Mouse (Mus musculus) midbrain, embryonic 10.5 days (tissue): ENCODE measurements at regions not wholly inside any gene's neighbourhood (a gene's known extent, or its start where the extent isn't known, plus 50 kb on each side); places are given as distances from the start of the nearest gene placed in this dataset.
"Not testable (repeated sequence)": the region's sequence is repeated elsewhere in the genome, so short reads cannot be mapped to it uniquely, and the experiment has no call there.

Source experiments
- DNase-seq: peaks from one replicate; pipeline ENCODE4 v3.0.0-alpha.2; 2017; ENCODE audit warnings: low spot score
- H3K27ac ChIP-seq: fragments of 300-500 bp; sonication (generic); replicated peaks from 2 replicates; pipeline ENCODE4 v1.5.1; 2016; ENCODE audit warnings: mild to moderate bottlenecking
- H3K27me3 ChIP-seq: fragments of 300-500 bp; sonication (generic); 2 replicates; pipeline ENCODE4 v1.6.1; 2016; ENCODE audit warnings: low read depth, mild to moderate bottlenecking; ENCODE audit not compliant: poor library complexity, severe bottlenecking
- H3K36me3 ChIP-seq: fragments of 300-500 bp; sonication (generic); 2 replicates; pipeline ENCODE4 v1.6.1; 2016; ENCODE audit warnings: mild to moderate bottlenecking, moderate library complexity
- H3K4me1 ChIP-seq: fragments of 300-500 bp; sonication (generic); 2 replicates; pipeline ENCODE4 v1.6.1; 2016
- H3K4me3 ChIP-seq: fragments of 300-500 bp; sonication (generic); 2 replicates; pipeline ENCODE4 v1.5.1; 2016; ENCODE audit warnings: mild to moderate bottlenecking, moderate library complexity
- H3K9me3 ChIP-seq: fragments of 300-500 bp; sonication (generic); replicated peaks from 2 replicates; pipeline ENCODE4 v1.6.1; 2016; ENCODE audit warnings: mild to moderate bottlenecking
- WGBS: fragments of 180-500 bp; shearing (Covaris S2); methylation state at CpG from one replicate; pipeline ENCODE4 v1.1.7; 2016; 5-methylcytosine and 5-hydroxymethylcytosine counted together

GRCm38 (mm10) chr17:13474310-13475094 lies 120.1 kb downstream of the Tcp10c start:
- WGBS = 84% methylated on average over 14 of the region's 14 CpGs
- Histone ChIP-seq H3K36me3 (no peaks in the 10 kb centered on the region), H3K27ac (no peak overlapping the region), H3K9me3 (no peaks in the 10 kb centered on the region), H3K27me3 (no peaks in the 10 kb centered on the region), H3K4me3 (no peak overlapping the region), H3K4me1 (peaks cover 14% of the 10 kb centered on the region)
- DNase-seq = no peak

DNA sequence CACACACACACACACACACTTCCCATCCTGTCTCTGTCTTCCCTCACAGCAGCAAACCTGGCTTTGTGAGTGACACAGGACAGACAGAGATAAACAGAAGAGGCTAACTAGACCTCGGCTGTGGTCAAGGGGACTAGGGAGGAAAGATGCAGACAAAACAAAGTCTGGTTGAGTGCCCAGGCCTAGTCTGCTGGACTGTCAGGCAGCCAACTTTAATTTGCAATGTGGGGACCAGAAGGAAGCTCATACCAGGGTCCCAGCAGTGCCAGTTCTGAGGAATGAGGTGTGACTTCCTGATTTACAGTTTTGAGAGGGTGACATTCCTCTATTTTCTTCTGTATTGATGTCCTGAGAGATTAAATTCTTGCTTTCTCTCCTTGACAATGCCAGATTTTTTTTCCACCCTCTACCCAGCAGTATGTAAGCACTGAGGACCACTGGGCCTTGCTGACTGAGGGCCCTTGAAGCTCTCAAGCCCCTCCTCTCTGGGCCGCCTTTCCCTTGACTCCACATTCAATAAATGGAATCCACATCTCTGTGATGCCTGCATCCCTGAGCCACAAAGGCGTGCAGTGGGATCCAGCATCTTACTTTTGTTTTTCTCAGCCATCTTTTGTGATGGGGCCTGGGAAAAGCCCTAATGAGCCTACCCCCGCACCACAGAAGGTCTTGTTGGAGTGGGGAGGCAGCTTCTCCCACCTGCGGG lies 124.6 kb downstream of the Tcp10c start:
- H3K27me3 ChIP-seq = no peaks in the 10 kb centered on the region
- H3K4me3 ChIP-seq = no peak overlapping the region
- H3K27ac ChIP-seq = peak overlapping the region; percentile 74
- no peaks in the 10 kb centered on the region for H3K9me3 ChIP-seq
- peaks cover 15% of the 10 kb centered on the region for H3K4me1 ChIP-seq
- no peaks in the 10 kb centered on the region for H3K36me3 ChIP-seq
- DNase-seq = peak; percentile 42
- 24% methylated on average over 5 of the region's 5 CpGs for WGBS

DNA sequence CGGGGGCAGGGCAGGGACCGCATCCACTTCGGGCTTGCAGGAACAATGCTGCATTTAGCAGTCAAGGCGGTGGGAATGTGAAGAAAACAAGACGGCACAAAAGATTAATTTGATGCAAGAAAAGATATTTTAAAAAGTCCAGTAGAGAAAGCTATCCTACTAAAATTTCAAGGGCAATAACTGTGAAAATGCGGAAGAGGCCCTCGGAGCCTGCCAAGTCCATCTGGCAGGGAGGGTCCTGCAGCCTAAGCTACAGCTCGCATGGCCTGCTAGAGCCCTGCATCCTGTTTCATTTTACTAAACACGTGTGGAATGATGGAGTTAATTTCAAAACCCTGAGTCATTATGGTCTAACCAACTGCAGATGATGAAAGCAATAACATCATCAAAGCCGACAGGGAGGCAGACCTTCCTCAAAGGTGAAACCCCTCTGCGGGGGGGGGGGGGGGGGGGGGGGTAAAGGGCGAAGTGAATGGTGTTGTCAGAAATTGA lies 125.2 kb downstream of the Tcp10c start:
- H3K4me1 ChIP-seq = peaks cover 15% of the 10 kb centered on the region
- 29% methylated on average over 11 of the region's 12 CpGs for WGBS
- H3K9me3 ChIP-seq = no peaks in the 10 kb centered on the region
- H3K36me3 ChIP-seq = no peaks in the 10 kb centered on the region
- H3K4me3 ChIP-seq = no peak overlapping the region
- no peaks in the 10 kb centered on the region for H3K27me3 ChIP-seq
- peak; percentile 21 for DNase-seq
- peak overlapping the region; percentile 74 for H3K27ac ChIP-seq

DNA sequence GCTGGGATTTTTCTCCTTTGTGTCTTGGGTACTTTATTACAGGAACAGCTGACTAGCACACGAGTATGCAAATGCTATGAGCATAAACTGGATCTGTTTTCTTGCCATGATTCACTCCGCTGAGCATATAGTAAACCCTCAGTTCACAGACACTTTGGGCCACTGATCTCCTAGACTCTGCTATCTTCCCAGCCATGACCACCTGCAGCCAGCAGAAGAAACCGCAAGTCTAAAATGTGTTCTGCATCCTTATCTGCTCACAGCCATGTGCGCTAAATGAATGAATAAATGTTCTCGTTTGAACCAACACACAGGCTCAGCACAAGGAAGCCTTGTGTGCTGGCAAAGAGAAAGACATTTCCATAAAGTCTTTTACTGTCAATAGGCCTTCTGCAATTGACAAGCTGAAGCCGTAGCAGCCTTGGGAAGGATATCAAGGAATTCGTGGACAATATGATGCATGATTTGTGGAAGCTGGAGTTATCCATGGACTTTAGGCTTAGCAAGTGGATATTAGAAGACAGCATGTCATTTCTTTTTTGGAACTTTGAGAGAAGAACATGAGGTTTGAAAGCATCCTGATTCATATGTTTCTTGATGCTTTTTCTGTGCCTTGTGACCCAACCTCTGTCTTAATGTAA lies 127.2 kb downstream of the Tcp10c start:
- H3K4me3 ChIP-seq = no peak overlapping the region
- H3K9me3 ChIP-seq = no peaks in the 10 kb centered on the region
- H3K27me3 ChIP-seq = no peaks in the 10 kb centered on the region
- 90% methylated on average over 7 of the region's 7 CpGs for WGBS
- no peak for DNase-seq
- no peak overlapping the region; the same call in 1 of the 2 replicates for H3K27ac ChIP-seq
- H3K36me3 ChIP-seq = no peaks in the 10 kb centered on the region
- peaks cover 15% of the 10 kb centered on the region for H3K4me1 ChIP-seq

GRCm38 (mm10) chr17:13482136-13482535 lies 127.8 kb downstream of the Tcp10c start:
- no peak for DNase-seq
- no peaks in the 10 kb centered on the region for H3K27me3 ChIP-seq
- no peaks in the 10 kb centered on the region for H3K36me3 ChIP-seq
- H3K4me3 ChIP-seq = no peak overlapping the region
- 91% methylated on average over 3 of the region's 3 CpGs for WGBS
- no peak overlapping the region for H3K27ac ChIP-seq
- H3K4me1 ChIP-seq = peaks cover 15% of the 10 kb centered on the region
- H3K9me3 ChIP-seq = no peaks in the 10 kb centered on the region

DNA sequence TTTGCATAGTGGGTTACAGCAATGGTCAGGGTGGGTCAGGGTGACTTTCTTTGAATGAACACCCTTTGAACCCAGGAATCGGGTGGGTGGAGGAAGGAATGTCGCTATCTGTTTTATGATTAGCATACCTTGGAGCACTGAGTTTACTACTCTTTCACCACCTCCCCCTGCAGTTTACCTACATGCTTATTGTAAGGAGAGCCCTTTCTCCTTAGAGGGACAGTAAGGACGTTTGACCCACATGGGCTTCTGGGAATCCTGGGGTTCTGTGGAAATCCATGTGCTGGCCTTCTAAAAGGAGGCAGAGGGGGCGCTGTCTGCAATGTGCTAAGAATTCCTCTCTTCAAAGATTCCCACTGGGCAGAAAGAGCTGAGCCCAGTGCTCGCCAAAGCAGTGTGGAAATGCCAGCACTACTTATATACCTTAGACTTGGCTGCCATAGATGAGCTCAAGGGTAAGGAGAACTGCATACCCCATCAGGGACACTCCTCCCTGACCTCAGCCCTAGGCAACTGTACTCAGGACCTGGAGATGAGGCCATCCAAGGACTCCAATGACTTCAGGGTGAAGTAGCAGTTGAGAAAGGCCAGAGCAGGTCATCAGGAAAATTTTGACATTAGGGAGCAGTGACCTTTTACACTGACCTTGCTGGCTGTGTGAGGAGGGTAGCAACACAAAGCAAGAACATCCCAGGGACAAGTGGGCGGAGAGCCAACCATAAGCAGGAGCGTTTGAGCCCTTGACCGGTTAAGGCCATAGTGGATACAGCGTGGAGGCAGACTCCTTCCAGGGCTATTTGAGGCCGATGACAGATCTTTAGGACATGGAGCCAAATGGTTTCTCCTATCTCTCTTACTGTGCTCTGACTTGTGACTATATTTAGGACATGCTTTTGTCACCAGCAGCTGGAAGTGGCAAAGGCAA lies 133.2 kb downstream of the Tcp10c start:
- Histone ChIP-seq H3K4me1 (no peaks in the 10 kb centered on the region), H3K36me3 (no peaks in the 10 kb centered on the region), H3K27me3 (no peaks in the 10 kb centered on the region), H3K9me3 (no peaks in the 10 kb centered on the region), H3K27ac (no peak overlapping the region), H3K4me3 (no peak overlapping the region)
- no peak for DNase-seq
- 86% methylated on average over 10 of the region's 10 CpGs for WGBS

- H3K36me3 ChIP-seq = no peaks in the 10 kb centered on the region
- no peak for DNase-seq
- no peaks in the 10 kb centered on the region for H3K4me1 ChIP-seq
- H3K4me3 ChIP-seq = no peak overlapping the region
- H3K27me3 ChIP-seq = no peaks in the 10 kb centered on the region
- H3K27ac ChIP-seq = no peak overlapping the region
- no peaks in the 10 kb centered on the region for H3K9me3 ChIP-seq
- WGBS = 87% methylated on average over 9 of the region's 9 CpGs
These were observed 134.4 kb downstream of the Tcp10c start for GRCm38 (mm10) chr17:13488608-13489324.

- not testable (repeated sequence) for H3K27ac ChIP-seq, DNase-seq, H3K27me3 ChIP-seq, H3K36me3 ChIP-seq, H3K4me3 ChIP-seq, H3K4me1 ChIP-seq, H3K9me3 ChIP-seq
- 94% methylated on average over 1 of the region's 1 CpGs for WGBS
These were observed 137.9 kb downstream of the Tcp10c start for GRCm38 (mm10) chr17:13492239-13492638.

GRCm38 (mm10) chr17:13492649-13493277 lies 138.4 kb downstream of the Tcp10c start:
- not testable (repeated sequence) for H3K9me3 ChIP-seq, H3K36me3 ChIP-seq, H3K4me3 ChIP-seq, DNase-seq, H3K4me1 ChIP-seq, H3K27ac ChIP-seq, H3K27me3 ChIP-seq
- 83% methylated on average over 4 of the region's 7 CpGs for WGBS

DNA sequence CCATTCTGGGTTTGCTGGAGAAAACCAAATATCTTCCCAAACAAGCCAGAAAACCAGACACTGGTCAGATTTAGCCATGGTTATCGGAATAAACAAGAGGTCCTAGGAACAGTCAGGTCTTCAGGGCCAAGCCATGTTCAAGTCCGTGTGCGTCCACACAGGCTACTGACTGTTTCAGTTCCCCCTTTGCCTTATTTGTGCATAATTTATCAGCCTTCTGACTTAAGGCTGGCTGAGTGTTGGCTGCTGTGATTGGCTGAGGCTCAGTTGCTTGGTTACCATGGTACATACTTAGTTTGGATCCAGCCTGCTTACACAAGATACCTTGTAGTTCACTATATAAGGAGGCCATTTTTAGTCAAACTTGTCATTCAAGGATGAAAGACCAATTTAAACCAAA lies 139.5 kb downstream of the Tcp10c start:
- not testable (repeated sequence) for H3K4me3 ChIP-seq, H3K36me3 ChIP-seq, DNase-seq, H3K4me1 ChIP-seq, H3K27me3 ChIP-seq, H3K9me3 ChIP-seq, H3K27ac ChIP-seq
- 89% methylated on average over 3 of the region's 3 CpGs for WGBS

DNA sequence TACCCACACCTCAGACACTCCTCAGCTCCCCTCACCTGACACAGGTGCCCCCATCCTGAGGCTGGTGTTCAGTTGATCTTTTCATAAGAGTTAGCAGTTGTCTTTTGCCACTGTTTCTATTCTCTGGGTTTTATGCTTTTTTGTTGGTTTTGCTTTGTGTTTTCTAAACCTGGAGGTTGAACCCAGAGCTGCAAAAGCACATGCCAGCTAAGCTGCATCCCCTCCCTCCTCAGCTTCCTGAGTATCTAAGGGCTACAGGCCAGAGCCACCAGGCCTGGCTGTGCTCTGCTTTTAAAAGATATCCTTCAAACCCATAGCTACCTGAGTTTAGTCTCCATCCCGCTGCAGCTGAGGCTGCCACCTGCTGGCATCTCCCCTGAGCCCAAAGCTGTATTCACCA lies 140.1 kb downstream of the Tcp10c start:
- WGBS = no CpG with 5 or more reads among the region's 1 CpGs
- not testable (repeated sequence) for H3K27ac ChIP-seq, H3K4me1 ChIP-seq, H3K4me3 ChIP-seq, H3K36me3 ChIP-seq, DNase-seq, H3K9me3 ChIP-seq, H3K27me3 ChIP-seq
